Mouse (Mus musculus) 416B (cell line): ENCODE data around the gene Rbm5.

ENCODE experiments used
- DNase-seq: peaks from one replicate; pipeline ENCODE4 v3.0.0; 2011; ENCODE audit warnings: low read depth

Rbm5 gene

GRCm38 (mm10) chr9:107770374-107771290, at the start of gene Rbm5:
Gene Rbm5, minus strand, starts transcription at chr9:107770996.
- peak; percentile 95 for DNase-seq

DNA sequence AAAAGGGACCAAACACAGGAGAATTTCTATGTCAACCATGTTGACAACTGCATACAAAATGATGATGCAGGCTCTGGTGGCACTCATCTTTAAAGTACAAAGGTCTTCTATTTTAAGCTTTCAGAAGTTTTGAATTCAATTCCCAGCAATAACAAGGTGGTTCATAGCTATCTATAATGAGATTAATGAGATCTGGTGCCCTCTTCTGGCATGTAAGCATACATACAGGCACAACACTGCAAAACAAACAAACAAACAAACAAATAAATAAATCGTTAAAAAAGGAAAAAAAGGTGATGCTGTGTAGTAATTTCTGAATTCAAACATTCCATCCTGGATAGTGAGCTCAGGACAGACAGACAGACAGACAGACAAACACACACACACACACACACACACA, 41.3 kb upstream of the Rbm5 start:
- no peak for DNase-seq

- no peak for DNase-seq
Observed at GRCm38 (mm10) chr9:107810985-107811384, 40.2 kb upstream of the Rbm5 start.

GRCm38 (mm10) chr9:107791714-107792113, 20.9 kb upstream of the Rbm5 start:
- DNase-seq: no peak

DNA sequence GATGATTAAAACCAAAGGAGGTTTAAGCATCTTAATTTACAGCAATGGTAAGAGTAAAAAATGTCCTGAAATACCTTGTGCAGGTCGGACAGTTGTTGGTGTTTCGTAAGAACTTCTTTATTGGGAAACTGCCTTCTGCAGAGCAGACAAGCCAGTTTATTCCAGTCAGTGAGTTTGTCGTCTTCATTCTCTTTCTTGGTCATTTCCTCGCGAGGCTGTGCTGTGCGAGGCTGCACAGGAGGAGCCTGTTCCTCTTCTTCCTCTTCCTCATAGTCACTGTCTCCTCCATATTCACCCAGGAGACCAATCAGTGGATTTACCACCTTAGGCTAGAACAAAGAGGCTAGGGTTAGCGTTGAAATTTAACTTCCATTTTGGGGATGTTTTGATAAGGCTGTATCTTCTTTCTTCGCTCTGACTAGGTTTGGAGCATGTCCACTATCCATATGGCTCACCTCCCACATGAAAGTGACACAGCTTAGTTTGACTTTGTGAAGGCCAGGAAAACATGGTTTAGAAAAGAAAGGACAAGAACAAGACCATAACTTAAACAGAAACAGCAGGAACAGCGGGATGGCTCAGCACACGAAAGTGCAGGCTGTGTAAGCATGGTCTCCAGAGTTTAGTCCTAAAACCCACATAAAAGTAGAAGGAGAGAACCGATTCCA, 11.9 kb upstream of the Rbm5 start:
- no peak for DNase-seq

DNA sequence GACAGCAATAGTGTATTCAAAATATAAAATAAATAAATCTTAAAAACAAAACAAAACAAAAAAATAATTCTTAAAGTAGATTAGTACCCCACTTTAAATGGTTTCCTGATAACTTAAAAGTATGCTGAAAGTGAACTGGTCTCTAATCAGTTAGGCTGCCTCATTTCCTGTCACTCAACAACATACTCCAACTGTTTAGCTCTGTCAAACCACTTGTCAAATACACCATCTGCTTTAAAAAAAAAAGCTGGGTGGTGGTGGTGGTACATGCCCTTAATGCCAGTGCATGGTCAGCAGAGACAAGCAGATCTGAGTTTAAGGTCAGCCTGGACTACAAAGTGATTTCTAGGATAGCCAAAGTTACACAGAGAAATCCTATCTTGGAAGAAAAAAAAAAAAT, 6.0 kb upstream of the Rbm5 start:
- peak; percentile 53 for DNase-seq

- no peak for DNase-seq
Observed at GRCm38 (mm10) chr9:107774411-107774810, 3.6 kb upstream of the Rbm5 start.

DNA sequence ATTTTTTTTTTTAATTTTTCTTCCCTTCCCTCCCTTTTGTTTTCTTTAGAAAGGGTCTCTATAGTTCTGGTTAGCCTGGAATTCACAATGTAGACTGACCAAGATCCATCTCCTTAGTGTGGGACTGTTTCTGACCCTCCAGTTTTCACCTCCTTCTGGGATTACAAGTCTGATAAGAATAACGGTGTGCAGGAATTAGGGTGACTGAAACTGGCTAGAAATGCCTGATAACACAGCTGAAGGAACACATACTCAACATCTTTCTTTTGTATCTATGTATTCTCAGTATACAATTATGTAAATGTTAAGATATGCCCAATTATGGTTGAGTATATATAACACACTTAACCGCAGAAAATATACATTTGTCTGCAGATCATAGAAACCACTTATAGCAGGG, 986 bp upstream of the Rbm5 start:
- DNase-seq: no peak

GRCm38 (mm10) chr9:107770037-107770373, 791 bp downstream of the Rbm5 start:
- peak; percentile 14 for DNase-seq

DNA sequence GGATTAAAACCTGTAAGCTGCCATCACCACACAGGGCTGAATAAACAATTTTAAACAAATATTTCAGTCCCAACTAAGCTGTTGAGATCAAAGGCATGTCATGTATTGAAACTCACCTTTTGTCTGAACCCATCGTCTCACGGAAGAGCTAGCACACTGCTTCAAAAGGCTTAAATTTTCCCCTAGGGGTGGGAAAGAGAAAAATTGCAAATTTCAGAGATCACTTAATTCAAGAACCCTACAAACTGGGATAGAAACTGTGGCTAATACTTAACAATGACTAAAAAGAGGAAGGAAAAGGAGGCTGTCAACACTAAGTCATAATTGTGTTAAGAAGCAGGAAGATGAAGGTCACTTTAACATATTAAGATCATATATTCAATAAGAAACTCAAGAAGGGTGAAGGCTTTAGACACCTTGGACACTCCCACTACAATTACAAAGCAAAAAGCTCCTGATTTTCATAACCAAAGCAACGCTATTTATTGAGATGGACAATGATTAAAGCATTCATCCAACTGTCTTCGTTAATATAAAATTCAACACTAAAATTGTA, 1.3 kb downstream of the Rbm5 start:
- DNase-seq: peak; percentile 57

DNA sequence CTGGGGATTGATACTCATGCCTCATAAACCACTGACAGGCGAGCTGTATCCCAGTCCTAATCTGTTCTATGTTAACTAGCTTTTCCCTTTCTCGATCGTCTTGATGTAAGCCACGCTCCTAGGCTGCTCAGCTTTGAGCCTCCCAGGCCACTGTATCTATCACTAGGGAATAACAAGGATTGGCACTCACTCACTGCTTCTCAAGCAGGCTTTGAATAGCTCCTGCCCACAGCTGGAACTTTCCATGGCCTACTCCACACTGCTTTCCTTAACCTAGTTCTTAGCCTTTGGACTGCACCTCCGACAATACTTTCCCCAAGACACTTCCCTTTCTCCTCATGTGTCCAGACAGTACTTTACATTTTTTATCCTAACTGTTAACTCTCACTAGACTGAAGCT, 1.9 kb downstream of the Rbm5 start:
- DNase-seq: no peak

DNA sequence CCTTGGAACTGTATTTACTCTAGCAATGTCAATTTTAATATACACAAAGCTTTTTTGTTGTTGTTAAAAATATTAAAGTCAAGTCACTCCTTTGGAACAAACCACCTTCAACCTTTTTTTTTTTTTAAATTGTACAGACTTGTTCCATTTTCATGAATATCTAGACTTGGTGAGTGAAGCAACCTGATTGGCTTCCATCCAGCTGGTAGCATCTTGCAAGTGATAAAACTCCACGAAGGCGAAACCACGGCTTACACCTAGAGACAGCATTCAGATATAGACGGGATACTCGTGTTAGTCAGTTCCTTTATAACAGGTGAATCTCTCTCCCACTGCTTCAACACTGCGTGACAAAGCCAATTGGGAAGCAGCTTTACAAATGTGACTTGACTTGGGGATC, 11.2 kb downstream of the Rbm5 start:
- no peak for DNase-seq

GRCm38 (mm10) chr9:107750378-107750777, 20.4 kb downstream of the Rbm5 start:
- no peak for DNase-seq

DNA sequence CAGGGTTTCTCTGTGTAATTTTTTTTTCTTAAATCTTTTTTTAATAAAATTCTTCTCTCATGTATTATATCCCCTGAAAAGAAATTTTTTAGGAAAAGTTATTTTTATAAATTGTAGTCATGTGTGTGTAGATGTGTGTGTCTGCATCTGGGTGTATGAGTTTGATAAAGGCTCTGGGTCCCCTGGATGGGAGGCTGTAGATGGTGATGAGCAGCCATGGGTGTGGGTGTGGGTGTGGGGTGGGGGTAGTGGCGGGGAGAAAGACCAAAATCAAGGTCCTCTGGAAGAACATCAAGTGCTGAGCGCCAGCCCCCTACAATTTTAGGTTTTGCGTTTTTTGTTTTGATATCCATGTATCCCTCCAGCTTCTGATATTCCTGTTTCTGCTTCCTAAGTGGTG, 22.7 kb downstream of the Rbm5 start:
- DNase-seq: no peak

- DNase-seq: peak; percentile 44
Observed at GRCm38 (mm10) chr9:107747310-107747709, 23.5 kb downstream of the Rbm5 start.

DNA sequence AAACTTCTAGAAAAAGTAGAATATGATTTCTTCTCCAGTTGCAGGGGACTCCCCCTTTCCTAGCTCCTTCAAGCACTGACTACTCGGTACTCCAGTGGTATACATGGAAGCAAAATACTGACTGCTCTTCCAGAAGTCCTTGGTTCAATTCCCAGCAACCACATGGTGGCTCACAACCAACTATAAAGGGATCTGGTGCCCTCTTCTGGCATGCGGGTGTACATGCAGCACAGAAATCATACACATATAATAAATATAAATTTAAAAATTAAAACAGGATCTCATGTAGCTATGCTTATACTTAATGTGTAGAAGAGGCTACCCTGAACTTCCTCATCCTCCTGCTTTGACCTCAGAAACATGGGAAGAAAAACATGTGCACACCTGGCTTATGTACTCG, 24.1 kb downstream of the Rbm5 start:
- peak; percentile 37 for DNase-seq

DNA sequence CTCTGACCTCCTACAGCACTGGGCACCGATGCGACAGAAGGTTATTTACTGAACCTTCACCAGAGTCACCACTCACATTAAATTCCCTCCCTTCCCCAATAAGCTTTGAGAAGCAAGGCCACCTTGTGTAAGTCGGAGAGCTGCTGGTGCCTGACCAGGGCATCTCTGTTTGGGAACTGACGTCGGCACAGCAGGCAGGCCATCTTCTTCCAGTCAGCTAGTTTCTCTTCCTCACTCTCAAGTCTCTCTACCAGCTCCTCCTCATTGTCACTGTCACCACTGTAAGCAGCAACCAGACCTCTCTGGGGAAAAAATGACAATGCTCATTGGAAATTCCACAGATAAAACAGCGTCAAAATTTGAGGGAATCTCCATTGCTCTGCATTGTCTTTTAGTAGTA, 26.7 kb downstream of the Rbm5 start:
- no peak for DNase-seq

GRCm38 (mm10) chr9:107738841-107739202, 32.0 kb downstream of the Rbm5 start:
- DNase-seq: peak; percentile 66

DNA sequence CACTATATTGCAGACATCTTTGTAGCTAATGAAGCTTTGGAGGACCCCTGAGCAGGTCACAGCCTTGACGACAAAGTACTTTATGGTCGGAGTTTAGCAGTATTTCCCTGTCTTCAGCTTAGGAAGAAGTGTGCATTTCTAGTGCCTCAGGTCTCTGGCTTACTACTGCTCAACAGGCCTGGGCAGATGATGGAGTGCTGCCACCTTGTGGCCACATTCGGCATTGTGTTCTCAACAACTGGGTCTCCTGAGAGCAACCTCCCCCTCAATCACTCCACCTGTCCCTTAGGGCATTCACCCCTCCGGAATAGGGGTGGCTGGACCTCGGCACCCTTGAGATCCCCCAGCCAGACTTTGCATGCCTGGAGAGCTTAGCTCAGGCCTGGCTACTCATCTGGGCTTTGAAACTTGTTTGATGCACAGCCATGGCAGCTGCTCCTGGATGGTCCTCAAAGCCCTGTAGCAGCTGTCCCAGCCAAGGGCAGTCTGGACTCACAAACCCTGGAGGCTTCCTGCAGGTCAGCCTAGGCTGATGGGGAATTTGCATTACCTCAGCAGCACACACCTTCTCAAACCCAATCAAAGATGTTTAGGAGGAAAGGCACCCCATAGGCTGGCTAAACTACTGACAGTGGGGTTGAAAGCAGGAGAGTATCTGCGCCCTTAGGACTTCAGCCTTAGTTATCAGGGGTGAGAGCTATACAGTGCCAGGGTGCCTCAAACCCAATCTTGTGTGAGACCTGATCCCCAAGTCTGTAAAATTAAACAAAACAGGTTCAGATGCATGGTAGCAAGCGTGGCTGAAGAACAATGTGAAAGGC, 32.6 kb downstream of the Rbm5 start:
- peak; percentile 81 for DNase-seq

GRCm38 (mm10) chr9:107736185-107736485, 34.7 kb downstream of the Rbm5 start:
- peak; percentile 56 for DNase-seq

DNA sequence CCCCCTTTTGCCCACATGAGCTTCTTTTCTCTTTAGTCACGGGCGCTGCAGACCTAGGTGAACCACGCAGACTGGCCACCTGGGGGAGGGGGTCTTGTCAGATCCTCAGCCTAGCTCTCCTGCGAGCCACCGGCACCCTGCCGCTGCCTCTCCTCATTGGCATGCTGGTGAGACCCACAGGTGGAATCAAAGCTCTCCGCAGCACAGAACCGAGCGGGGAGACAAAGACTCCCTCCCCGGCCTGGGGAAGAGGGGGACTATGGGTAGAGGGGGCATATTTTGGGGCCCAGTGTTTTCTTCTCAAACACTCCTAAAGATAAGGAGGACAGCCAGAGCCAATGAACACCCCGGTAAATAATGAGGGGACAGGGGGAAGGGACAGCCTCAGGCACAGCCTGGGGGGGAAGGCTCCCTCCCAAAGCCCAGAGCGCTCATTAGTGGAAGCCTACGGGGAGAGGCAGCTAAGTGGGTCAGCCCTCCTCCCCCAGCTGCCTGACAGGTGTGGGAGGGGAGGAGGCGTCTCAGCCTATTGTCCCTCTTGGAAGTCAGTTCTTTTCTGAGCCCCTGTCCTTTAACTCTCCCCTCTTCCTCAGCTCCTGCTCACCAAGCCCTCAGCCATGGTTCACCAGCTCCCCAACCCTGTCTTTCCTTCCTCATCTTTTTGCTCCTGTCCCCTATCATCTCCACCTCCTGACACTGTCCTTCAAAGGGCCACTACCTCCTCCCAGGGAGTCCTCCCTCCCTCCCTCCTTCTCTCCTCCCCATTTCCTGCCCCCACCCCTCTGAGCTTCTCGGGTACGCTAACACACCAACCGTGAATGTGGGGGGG, 35.2 kb downstream of the Rbm5 start:
- no peak for DNase-seq

DNA sequence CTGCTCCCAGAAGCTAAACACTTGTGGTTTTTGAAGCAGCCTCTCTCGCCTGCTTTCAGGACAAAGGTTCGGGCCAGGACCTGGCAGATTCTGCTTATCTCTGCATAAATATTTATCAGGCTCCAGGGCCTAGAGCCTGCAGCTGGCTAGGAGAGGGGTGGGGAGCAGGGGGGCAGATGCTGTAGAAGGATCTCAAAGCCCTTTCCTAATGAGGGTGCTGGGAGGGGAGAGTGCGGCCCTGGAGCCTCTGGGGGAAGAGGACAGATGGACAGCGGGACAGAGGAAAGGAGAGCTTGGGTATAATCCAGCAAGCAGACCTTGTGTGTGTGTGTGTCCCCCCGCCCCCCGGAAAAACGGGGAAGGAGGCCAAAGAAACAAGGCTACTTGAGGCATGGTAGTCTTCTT, 36.2 kb downstream of the Rbm5 start:
- no peak for DNase-seq
